Mouse (Mus musculus) gastrocnemius, adult 8-10 months (tissue): ENCODE results near the gene Kdm4a. TPM values are rescaled to one million over a fixed set of nuclear protein-coding genes. Genes with fewer than 3 reads are reported as not detected.
A peak's percentile ranks its signal among the peaks of the same experiment; 100 is the strongest.

Experiments
- DNase-seq, 2 experiments: peaks; one replicate each; pipeline ENCODE4 v3.0.0; 2022; ENCODE audit warnings: low spot score in 2 of 2
- total RNA-seq, 4 experiments: library from RNA; stranded (reverse); gene quantifications; 2 replicates each; pipeline ENCODE4 v1.2.4; 2022

Kdm4a gene
- 10 to 100 TPM; 15.2 to 18.1 (median 16.4) TPM for total RNA-seq

GRCm38 (mm10) chr4:118179467-118180300 is at the start of gene Kdm4a:
Kdm4a (minus strand) TSS chr4:118180043.
- peak; percentile 90 to 93 for DNase-seq

- no peak for DNase-seq
These were observed 49.4 kb upstream of the Kdm4a start for GRCm38 (mm10) chr4:118229035-118229770.

- DNase-seq: no peak
These were observed 47.6 kb upstream of the Kdm4a start for GRCm38 (mm10) chr4:118227398-118227797.

GRCm38 (mm10) chr4:118221261-118221660 is 41.4 kb upstream of the Kdm4a start:
- DNase-seq: no peak

- DNase-seq: no peak
These were observed 40.9 kb upstream of the Kdm4a start for GRCm38 (mm10) chr4:118220756-118221155.

- DNase-seq: no peak
These were observed 39.6 kb upstream of the Kdm4a start for GRCm38 (mm10) chr4:118219487-118219886.

- DNase-seq: no peak
These were observed 38.7 kb upstream of the Kdm4a start for GRCm38 (mm10) chr4:118218521-118218920.

- peak; percentile 22 to 37 for DNase-seq
These were observed 37.1 kb upstream of the Kdm4a start for GRCm38 (mm10) chr4:118216726-118217595.

GRCm38 (mm10) chr4:118214891-118215290 is 35.0 kb upstream of the Kdm4a start:
- no peak for DNase-seq

- DNase-seq: no peak
These were observed 27.2 kb upstream of the Kdm4a start for GRCm38 (mm10) chr4:118206918-118207640.

- no peak for DNase-seq
These were observed 26.1 kb upstream of the Kdm4a start for GRCm38 (mm10) chr4:118205906-118206305.

- no peak for DNase-seq
These were observed 19.2 kb upstream of the Kdm4a start for GRCm38 (mm10) chr4:118199093-118199492.

GRCm38 (mm10) chr4:118198606-118199005 is 18.8 kb upstream of the Kdm4a start:
- DNase-seq: no peak

GRCm38 (mm10) chr4:118196185-118196584 is 16.3 kb upstream of the Kdm4a start:
- DNase-seq: no peak

- no peak for DNase-seq
These were observed 648 bp upstream of the Kdm4a start for GRCm38 (mm10) chr4:118180301-118181080.

GRCm38 (mm10) chr4:118178952-118179466 is 834 bp downstream of the Kdm4a start:
- DNase-seq: no peak

- DNase-seq: no peak
These were observed 7.4 kb downstream of the Kdm4a start for GRCm38 (mm10) chr4:118172461-118172860.

- DNase-seq: no peak
These were observed 8.8 kb downstream of the Kdm4a start for GRCm38 (mm10) chr4:118171006-118171405.

GRCm38 (mm10) chr4:118162123-118162522 is 17.7 kb downstream of the Kdm4a start:
- DNase-seq: no peak

- no peak for DNase-seq
These were observed 22.2 kb downstream of the Kdm4a start for GRCm38 (mm10) chr4:118157666-118158065.
